Mouse (Mus musculus): Measurements from ENCODE around the gene Ap5b1. TPM values are rescaled to one million over a fixed set of nuclear protein-coding genes. Genes with fewer than 3 reads are reported as not detected.

Ap5b1 gene
- total RNA-seq (2021), result 1 to 10 TPM; 3.8 to 4.6 TPM

DNA sequence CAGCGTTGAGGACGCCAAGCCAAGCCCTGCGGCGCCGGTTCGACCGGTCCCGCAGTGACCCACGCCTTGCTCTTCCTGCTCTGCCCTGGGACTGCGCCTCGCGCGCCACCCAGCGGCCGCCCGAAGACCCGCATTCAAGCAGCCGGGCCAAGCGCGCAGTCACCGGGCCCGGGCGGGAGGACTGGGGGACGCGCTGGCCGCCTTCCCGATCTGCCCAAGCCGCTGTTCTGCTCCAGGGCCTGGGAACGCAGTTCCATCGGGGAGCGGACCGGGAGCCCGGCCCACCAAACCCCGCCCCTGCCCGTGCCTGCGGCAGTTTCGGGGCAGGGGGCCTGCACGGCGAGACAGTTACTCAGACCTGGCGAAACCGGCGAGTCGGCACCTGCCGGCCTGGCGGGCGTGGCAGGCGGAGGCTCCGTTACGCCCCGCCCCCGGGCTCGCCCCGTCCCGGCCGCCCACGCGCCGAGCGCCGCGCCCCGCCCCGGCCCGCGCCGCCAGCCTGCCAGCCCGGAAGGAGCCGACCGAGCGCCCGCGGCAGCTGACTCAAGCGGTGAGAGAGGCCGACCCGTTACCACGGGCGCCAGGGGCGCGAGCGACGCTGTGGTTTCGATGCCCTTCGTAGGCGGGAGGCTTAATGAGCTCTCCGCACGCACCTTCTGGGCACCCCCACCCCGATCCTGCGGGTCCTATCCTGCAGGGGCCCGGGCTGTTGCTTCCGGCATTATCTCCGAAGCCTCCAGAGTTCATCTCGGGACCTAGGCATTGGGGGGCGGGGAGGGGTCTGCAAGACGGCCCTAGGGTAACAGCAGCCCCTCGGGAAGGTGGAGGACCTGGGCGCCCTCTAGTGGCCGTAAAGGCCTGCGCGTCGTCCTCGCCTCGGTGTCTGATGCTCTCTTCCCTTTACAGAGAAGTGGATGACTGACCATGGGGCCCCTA lies at the start of gene Ap5b1:
Gene Ap5b1, plus strand, starts transcription at position 492 of the 936 bp plus-strand sequence.
- DNase-seq, result peak; percentile 93

DNA sequence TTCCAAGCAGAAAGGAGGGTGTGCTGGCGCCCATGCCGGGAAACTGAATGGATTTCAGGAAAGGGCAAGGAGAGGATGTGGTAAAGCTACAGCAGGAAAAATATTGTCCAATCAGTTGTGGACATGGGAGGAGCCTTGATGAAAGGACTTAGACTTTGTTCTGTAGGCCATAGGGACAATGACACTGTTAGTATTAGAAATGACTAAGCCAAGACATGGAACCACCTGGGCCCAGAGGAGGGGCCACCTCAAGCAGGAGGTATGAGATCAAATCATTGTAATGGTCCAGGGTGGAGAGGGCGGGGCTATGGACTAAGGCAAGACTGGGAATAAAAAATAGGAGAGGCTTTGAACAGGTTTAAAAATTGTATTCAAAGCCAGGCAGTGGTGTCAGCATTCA lies 49.1 kb upstream of the Ap5b1 start:
- no peak for DNase-seq

DNA sequence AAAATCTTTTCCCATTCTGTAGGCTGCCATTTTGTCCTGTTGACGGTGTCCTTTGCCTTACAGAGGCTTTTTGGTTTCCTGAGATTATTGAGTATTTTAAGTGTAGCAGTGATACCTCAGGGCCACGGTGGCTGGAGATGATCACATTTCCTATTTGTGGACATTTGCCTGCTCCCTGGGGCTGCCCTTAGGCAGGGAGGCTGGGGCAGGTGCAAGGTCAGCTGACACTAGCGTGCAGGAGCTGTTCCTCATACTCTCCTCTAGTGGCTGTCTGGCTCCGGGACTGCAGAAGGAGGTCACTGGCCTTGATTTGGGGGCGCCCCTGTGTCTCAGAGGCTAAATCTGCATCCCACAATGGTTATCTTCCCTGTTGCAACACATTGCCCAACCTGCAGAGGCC lies 42.6 kb upstream of the Ap5b1 start:
- DNase-seq, result no peak

GRCm38 (mm10) chr19:5529325-5530137 lies 38.3 kb upstream of the Ap5b1 start:
- DNase-seq, result peak; percentile 99

- no peak for DNase-seq
Measured at GRCm38 (mm10) chr19:5530138-5530524, 37.7 kb upstream of the Ap5b1 start.

- DNase-seq, result no peak
Measured at GRCm38 (mm10) chr19:5532520-5532919, 35.3 kb upstream of the Ap5b1 start.

DNA sequence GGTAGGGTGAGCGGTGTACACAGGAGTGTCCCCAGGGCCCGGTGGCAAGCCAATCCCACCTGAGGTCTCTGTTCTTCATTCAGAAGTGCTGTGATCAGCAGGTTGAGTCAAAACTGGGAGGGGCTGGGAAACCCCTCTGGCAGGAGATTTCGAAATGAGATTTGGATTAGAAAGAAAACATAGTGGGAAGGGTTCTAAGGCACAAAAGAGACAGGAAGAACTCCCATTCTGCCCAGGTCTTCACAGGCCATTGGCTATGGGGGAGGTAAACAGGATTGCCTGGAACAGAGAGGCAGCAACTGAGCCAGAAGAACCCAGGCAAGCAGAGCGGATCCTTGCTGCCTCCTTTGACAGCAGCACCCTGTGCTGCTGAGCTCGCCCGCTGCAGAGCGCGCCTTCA lies 29.0 kb upstream of the Ap5b1 start:
- DNase-seq, result no peak

- DNase-seq, result no peak
Measured at GRCm38 (mm10) chr19:5543362-5543761, 24.5 kb upstream of the Ap5b1 start.

GRCm38 (mm10) chr19:5544031-5544430 lies 23.8 kb upstream of the Ap5b1 start:
- DNase-seq, result no peak

GRCm38 (mm10) chr19:5547471-5548056 lies 20.3 kb upstream of the Ap5b1 start:
- no peak for DNase-seq

GRCm38 (mm10) chr19:5553802-5554201 lies 14.0 kb upstream of the Ap5b1 start:
- DNase-seq, result no peak

- DNase-seq, result no peak
Measured at GRCm38 (mm10) chr19:5554212-5554611, 13.6 kb upstream of the Ap5b1 start.

DNA sequence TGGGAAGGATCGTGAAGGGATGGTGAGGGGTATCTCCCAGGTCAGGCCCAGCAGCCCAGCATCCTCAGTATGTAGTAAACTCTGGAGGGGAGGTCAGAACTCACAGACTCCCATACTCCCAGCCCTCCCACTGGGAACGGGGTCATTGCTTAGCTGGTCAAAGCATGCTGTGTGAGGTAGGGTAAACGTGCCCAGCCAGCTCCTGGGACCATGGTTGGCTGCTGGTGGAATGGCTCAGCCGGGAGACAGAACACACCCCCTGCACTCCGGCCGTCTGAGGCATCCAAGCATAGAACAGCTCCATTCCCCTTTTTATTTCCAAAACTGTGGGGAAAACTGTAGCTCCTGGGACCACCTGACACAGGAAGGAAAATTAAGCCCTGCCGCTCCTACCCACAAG lies 9.7 kb upstream of the Ap5b1 start:
- DNase-seq, result no peak

DNA sequence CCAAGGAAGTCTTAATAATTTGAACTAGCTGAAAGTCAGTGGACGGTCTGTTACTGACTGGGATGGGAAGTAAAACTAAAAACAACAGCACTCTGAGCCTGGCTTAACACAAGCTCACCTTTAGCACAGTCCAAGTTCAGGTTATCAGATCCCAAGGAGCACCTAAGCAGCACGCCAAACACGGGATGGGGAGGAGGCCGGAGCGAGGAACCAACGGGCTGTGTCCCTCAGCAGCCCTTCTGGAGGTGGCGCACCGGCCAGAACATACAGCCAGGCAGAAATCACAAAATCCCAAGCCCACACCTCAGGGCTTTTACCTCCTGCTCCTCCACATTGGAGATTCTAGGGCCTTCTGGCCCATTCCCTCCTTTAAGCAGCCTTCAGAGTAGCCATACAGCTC lies 9.1 kb upstream of the Ap5b1 start:
- no peak for DNase-seq

DNA sequence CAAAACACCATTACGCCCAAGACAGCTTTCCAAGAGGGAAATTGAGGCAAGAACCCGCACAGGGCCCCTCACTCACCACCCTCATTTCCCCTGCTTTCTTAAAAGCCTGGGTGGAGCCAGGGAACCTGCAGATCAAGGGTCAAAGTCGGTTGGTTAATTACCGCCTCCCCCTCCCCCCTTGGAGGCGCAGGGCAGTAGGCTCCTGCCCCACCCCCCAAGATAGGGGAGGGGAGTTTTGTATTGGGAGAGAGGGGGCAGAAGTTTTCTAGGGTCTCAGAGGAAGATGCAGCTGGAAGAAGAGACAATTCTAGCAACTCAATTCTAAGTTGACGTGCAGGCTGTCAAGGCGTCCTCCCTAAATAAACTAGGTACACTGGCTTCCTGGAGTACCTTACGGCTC lies 8.6 kb upstream of the Ap5b1 start:
- DNase-seq, result no peak

DNA sequence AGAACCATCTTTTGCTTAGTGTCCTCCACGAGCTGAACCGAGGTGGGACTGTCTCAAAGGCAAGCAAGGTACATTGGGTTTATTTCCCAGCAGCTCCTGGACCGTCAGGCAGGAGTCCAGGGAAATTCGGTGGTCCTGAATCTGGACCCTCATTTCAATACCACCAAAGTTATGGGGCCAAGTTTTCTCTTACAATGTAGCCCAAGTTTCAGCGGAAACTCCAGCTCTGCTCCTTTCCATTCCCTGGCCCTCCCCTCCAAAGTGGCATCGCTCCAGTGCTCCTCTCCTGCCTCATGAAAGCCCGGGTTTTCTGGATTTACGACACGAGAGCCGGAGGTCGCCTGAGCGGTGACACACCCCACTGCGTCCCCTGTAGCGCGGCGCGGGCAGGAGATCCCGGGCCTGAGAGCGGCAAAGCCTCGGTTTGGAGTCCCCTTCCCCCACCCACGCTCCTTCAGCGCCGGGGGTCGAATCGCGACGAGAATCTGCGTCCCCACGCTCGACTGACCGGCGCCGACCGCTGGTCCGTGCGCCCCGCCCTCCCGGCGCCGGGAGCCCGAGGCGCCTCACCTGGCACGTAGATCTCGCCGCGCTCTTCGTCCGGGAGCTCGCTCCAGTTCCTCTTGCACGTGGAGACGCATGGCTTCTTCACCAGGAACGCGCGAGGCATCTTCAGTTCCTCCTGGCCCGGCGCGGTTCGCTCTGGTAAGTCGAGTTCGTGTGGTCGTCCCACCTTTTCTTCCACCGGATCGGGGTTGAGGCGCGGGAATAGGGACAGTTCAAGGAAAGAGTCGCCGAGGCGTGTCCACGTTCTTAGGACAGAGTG lies 8.0 kb upstream of the Ap5b1 start:
- no peak for DNase-seq

- no peak for DNase-seq
Measured at GRCm38 (mm10) chr19:5560457-5561041, 7.3 kb upstream of the Ap5b1 start, which contains the start of gene Ovol1. Ovol1 (minus strand) TSS chr19:5560646.

- DNase-seq, result no peak
Measured at GRCm38 (mm10) chr19:5561252-5561790, 6.5 kb upstream of the Ap5b1 start.

DNA sequence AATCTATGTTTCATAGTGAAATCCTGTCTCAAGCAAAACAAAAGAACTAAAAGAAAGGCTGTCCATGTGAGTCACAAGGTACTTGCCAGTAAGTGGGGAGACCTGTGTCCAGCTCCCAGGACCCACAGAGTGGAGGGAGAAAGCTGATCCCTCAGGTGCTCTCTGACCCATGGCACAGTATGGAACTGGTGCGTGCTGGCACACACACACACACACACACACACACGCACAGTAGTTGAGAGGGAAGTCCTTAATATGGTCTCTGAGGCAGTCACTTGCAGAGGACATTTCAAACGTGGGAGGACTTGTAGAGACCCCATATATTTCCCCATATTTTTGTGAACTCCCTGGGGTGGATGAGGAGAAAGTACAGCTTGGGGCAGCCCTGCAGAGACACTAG lies 5.9 kb upstream of the Ap5b1 start:
- DNase-seq, result no peak

DNA sequence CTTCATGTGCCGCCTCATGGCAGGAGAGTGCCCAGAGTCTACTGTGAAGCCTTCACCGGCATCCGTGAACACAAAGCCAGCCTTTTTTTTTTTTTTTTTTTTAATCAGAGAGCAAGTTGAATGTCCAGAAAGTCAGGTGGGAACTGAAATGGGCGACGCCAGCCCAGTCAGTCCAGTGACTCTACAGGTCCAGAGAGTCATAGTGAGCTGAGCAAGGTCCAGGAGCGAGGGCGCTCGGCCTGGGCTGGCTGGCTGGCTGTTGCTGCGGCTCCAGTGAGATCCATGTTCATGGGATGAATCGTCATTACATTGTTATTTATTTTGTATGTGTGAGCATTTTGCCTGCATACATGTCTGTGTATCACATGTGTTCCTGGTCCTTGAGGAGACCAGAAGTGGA lies 5.0 kb upstream of the Ap5b1 start:
- no peak for DNase-seq

GRCm38 (mm10) chr19:5566316-5566715 lies 1.5 kb upstream of the Ap5b1 start:
- no peak for DNase-seq

GRCm38 (mm10) chr19:5567180-5567533 lies 668 bp upstream of the Ap5b1 start:
- no peak for DNase-seq
